Mouse (Mus musculus) liver, postnatal 0 days (tissue): ENCODE data around the gene Smyd5.

ENCODE experiments used
- CTCF ChIP-seq: sonication (generic); IDR thresholded peaks from 2 replicates; pipeline ENCODE4 v1.5.1; 2016; ENCODE audit warnings: antibody characterized with exemption, low read depth
- EP300 ChIP-seq: IDR thresholded peaks from 2 replicates; pipeline ENCODE4 v1.6.1; 2016; ENCODE audit warnings: antibody characterized with exemption, low read depth, mild to moderate bottlenecking

DNA sequence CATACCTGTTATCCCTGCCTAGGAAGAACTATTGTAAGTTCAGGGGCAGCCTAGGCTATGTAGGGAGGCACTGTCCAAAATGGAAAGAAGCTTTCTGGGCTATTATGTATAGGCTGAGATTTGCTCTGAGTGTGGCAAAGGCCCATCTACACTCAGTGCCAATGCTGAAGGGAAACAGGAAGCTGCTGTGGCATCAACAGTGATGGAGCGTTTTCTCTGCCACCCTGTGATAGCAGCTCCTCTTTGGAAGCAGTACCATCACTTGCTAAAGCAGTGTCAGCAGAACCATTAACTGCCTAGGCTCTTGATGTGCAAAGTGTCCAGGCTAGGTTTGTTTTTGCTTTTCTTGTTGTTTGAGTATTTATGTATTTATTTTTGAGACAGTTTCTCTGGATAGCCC is 4.4 kb downstream of the Smyd5 start:
- no peak for TF ChIP-seq EP300
- TF ChIP-seq CTCF: no peak
